Mouse (Mus musculus) lung, adult 2 months (tissue): Measurements from ENCODE around the gene Hes1. TPM values are rescaled to one million over a fixed set of nuclear protein-coding genes. Genes with fewer than 3 reads are reported as not detected.

ENCODE experiments used
- DNase-seq: peaks from one replicate; pipeline ENCODE4 v3.0.0; 2022
- H3K4me1 ChIP-seq: fragments of 200-500 bp; 2 replicates; pipeline ENCODE4 v1.6.1; 2011; ENCODE audit warnings: low read length; ENCODE audit not compliant: control insufficient read depth, insufficient read depth
- H3K4me3 ChIP-seq: fragments of 200-500 bp; replicated peaks from 2 replicates; pipeline ENCODE3; 2011; ENCODE audit warnings: low read depth, mild to moderate bottlenecking, control low read depth, low read length; ENCODE audit errors: extremely low read depth
- CTCF ChIP-seq: fragments of 200-500 bp; IDR thresholded peaks from 2 replicates; pipeline ENCODE4 v1.5.1; 2011; ENCODE audit warnings: mild to moderate bottlenecking, low read length, control low read depth; ENCODE audit not compliant: insufficient read depth
- POLR2A ChIP-seq: fragments of 200-500 bp; IDR thresholded peaks from 2 replicates; pipeline ENCODE4 v1.6.1; 2011; ENCODE audit warnings: low read depth, mild to moderate bottlenecking, control low read depth, low read length, borderline replicate concordance; ENCODE audit errors: extremely low read depth
- WGBS: fragments of 180-500 bp; shearing (Covaris S2); methylation state at CpG from one replicate; pipeline ENCODE4 v1.1.7; 2018; 5-methylcytosine and 5-hydroxymethylcytosine counted together
- polyA plus RNA-seq: library from polyadenylated mRNA; depleted of rRNA; stranded (reverse); fragments of >200 nt; gene quantifications from 2 replicates; pipeline ENCODE4 v1.2.3, GENCODE M21; 2012; rRNA removed

The Hes1 gene
- polyA plus RNA-seq, result 167 and 332 TPM in 2 replicates

DNA sequence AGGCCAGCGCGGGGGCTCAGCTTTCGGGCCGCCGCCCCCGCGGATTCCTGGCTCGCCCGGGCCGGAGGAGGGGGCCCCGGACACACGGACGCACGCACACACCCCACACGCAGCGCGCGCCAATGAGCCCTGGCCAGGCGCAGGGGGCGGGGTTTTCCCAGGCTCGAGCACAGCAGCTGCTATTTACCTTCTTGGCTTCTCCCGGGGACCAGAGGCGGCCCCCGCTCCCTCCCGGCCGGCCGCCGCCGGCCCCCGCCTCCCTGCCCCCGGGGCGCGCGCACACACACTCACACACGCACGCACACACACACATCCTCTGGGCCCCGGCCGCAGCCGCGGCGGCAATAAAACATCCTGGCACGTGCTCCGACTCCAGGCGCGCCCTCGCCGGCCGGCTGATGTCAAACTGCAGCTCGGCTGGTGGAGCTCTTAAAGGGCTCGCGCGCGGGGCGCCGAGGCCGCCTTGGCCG, at the start of gene Hes1:
Gene Hes1, plus strand, starts transcription at position 401 of the 470 bp plus-strand sequence.
- Histone ChIP-seq H3K4me1 (peaks cover 12% of the 10 kb centered on the region), H3K4me3 (peak within 1 kb of the TSS; percentile 63)
- TF ChIP-seq POLR2A (0 out of 2 replicates have a peak, but pooled peaks have one; percentile 34), CTCF (no peak)
- under 1% methylated on average over 50 of the region's 57 CpGs for WGBS
- DNase-seq, result peak; percentile 90

DNA sequence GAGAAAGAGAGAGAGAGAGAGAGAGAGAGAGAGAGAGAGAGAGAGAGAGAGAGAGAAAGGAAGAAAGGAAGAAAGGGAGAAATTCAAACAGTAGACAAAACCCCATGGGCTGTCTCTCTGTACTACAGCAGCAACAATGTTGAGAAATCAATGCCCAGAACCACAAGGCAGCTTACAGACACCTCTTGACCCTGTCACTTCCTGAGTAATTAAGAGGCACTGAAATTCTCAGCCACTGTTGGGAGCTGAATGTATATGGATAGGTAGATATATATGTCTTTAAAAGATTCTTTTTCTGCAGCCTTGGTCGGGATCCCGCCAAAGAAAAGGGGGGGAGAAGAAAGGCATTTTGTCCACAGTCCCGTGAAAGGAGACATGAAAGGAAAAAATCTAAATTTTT, 48.1 kb upstream of the Hes1 start:
- WGBS, result 60% methylated on average over 3 of the region's 3 CpGs
- DNase-seq, result no peak
- Histone ChIP-seq H3K4me3 (no peak overlapping the region), H3K4me1 (no peaks in the 10 kb centered on the region)
- TF ChIP-seq CTCF, result no peak
- no peak for TF ChIP-seq POLR2A

DNA sequence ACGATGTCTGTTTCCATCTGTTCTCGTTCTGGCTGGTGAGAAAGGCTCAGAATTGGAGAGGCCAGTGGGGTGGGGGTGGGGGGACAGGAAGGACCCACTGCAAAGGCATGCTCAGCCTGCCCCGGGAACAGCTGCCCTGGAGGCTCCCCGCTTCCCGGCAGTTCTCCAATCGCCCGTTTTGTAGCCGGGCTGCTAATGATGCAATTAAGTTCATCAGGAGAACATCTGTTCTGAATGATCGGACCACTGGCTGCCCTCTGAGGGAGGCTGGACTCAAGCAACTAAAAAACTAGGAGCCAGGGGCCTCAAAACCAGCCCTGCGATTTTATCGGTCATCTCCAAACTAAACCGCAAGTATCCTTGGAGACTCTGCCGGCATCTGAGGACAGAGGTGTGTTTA, 44.1 kb upstream of the Hes1 start:
- 60% methylated on average over 13 of the region's 13 CpGs for WGBS
- TF ChIP-seq CTCF (no peak), POLR2A (no peak)
- peaks cover 8% of the 10 kb centered on the region for H3K4me1 ChIP-seq
- no peak for DNase-seq
- H3K4me3 ChIP-seq, result no peak overlapping the region

DNA sequence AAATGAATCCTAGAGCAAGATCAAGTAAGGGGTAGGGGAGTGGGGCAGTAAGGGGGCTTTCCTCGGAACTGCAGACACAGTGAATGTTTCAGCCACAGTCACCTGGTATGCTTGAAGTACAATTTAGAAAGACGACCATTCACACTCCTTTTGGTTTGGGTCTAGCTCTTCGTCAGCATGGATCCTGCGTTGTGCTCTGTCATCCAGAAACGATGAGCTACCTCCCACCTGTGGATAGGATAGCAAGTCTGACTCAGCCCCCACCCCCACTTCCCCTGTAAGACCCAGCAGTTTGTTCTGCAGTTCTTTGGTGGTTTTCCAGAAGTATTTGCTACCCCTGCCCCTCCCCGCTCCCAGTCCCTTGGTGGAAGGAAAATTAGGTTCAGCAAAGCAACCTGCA, 41.8 kb upstream of the Hes1 start:
- no peak for DNase-seq
- 85% methylated on average over 6 of the region's 6 CpGs for WGBS
- no peak for TF ChIP-seq POLR2A

DNA sequence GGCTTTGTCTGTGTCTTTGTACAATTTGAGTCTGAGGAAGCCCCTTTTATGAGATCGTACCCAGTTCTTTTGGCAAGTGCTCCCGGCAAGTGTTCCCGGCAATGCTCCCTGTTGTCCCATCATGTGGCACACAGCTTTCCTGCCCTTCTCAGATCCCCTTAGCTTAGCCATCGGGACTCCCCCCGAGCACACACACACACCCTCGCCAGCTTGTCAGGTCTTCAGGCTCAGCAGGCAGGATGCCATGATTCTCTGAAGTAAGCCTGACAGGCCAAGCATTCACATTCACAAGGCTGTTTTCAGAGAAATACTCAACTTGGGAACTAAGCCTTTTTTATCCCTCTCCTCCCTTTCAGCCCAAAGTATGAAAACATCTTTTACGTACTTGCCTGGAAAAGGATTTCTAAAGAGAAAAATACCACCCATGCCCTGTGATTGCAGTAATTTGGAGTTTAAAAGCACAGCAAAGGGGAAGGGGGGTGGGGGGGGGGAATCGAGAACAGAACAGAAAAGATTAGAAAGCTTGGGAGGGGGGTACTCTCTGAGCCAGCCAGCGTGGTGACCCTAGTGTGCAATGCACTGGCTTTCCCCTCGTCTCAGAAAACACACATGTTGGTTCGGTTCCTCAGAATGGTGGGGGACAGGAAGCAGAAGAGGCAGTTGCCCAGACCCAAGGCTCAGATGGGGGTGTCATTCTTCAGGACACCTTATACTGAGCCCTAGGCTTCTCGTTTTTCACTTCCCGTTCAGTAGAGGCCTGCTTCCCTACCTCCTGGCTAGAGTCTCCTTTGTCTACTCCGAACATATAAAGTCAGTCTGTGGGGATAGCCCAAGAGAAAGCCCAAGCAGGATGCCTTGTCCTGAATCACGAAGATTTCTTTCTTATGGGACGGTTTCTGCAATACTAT, 41.0 kb upstream of the Hes1 start:
- no peak for DNase-seq
- Histone ChIP-seq H3K4me1 (peaks cover 8% of the 10 kb centered on the region), H3K4me3 (no peak overlapping the region)
- no peak for TF ChIP-seq POLR2A
- no peak for TF ChIP-seq CTCF
- WGBS, result 82% methylated on average over 16 of the region's 16 CpGs

More for the DNA sequence above, 41.8 kb upstream of the Hes1 start:
- Histone ChIP-seq H3K4me1 (peaks cover 8% of the 10 kb centered on the region), H3K4me3 (no peak overlapping the region)

DNA sequence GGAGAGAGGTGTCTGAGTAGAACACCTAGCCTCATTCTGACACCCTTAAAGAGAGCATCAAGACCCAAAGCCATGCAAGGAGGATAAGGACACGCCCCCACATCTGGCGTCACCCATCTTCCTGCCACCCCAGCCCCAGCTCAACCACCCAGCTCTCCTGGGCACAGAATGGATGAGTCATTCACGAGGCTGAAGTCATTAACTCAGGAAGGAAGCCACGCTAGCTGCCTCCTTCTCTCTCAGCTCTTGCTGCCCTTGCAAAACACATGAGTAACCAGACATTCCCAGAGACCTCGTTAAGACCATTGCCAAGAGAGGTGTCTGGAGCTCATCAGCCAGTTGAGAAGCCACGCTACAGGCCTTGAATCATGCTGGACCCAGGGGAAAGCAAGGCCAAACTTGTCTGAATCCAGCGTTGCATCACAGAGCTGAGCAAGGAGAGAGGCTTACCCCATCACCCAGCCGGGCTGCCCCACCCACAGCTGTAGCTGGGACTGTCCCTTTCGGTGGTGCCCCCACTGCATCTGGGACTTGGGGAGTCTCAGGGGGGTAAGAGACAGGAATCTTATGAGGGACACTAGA, 39.4 kb upstream of the Hes1 start:
- TF ChIP-seq POLR2A (no peak), CTCF (no peak)
- DNase-seq, result no peak
- Histone ChIP-seq H3K4me1 (peaks cover 8% of the 10 kb centered on the region), H3K4me3 (no peak overlapping the region)
- 28% methylated on average over 9 of the region's 9 CpGs for WGBS

DNA sequence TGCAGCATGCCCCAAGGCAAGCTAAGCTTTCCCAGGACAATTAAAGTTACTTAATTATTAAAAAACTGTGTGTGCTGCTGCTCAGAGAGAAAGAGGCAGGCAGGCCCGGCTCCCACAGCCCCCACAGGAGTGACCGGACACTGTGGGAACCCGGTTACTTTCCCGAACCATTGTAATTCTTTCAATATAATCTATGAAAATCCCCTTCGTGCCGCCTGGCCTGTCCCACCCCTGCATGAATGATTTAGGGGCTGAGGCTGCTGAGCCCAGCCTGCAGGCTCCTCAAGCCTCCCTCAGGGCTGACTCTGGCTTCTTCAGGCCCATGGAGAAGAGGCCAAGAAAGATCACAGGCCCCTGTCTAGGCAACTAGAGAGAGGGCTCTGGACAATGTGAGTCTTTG, 36.0 kb upstream of the Hes1 start:
- DNase-seq, result no peak

DNA sequence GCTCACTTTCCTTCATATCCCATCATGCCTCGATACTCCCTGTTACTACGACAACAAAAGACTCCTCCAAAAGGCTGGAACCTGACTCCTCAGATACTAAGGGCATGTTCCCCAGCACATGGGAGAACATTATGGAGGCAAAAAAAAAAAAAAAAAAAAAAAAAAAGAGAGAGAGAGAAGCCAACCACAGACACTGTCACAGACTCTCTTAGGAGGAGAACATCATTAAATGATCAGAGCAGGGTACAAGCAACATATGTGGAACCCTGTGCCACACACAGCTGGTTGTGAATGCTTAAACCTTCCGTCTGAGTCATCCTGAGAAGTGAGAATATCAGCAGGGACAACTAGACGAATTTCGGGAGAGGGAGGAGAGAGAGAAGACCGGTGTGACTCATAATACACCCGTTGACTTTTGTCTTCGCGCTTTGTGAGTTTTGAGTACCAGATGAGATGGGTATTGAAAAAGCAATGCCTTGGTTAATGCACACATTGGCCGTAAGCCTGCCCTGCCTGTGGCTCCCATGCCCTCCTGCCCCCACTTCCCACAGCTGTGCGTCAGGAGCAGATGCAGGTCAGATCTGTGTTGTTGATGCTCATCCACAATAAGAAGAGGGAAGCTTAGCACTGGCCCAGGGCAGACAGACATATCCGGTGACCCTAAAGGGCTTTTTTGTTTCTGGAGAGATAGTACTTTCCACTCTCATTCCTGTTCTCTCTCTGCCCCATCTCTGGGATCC, 34.8 kb upstream of the Hes1 start:
- no peak for DNase-seq
- Histone ChIP-seq H3K4me1 (peaks cover 8% of the 10 kb centered on the region), H3K4me3 (no peak overlapping the region)
- 87% methylated on average over 12 of the region's 12 CpGs for WGBS
- TF ChIP-seq POLR2A, result no peak
- TF ChIP-seq CTCF, result no peak

More for the DNA sequence above, 36.0 kb upstream of the Hes1 start:
- TF ChIP-seq POLR2A, result no peak
- TF ChIP-seq CTCF, result no peak
- WGBS, result 88% methylated on average over 6 of the region's 6 CpGs
- no peak overlapping the region for H3K4me3 ChIP-seq
- peaks cover 8% of the 10 kb centered on the region for H3K4me1 ChIP-seq

DNA sequence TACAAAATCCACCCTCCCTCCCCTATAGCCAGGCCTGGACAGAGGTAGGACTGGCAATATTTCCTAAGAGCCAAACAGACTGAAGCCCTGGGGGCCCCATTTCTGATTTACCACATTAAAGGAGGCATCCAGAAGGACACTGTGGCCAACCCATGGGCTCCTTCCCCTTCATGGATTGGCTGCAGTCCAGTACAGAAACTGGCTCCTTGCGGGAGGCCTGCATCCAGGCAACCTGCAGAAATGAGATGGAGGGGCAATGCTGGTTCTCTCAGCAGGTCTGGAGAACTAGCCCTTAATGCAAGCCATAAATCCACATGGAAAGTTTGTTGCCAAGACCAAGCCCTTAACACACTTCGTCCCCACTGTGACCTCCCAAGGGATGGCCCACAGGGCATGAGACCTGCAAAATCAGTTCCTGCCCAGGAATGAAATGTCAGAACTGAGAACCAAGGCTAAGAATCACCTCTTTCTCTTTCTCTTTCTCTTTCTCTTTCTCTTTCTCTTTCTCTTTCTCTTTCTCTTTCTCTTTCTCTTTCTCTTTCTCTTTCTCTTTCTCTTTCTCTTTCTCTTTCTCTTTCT, 31.8 kb upstream of the Hes1 start:
- 74% methylated on average over 2 of the region's 2 CpGs for WGBS
- Histone ChIP-seq H3K4me1 (peaks cover 3% of the 10 kb centered on the region), H3K4me3 (no peak overlapping the region)
- no peak for DNase-seq
- TF ChIP-seq CTCF (no peak), POLR2A (no peak)
